Mouse (Mus musculus): ENCODE results near the gene Rnf17. TPM values are rescaled to one million over a fixed set of nuclear protein-coding genes. Genes with fewer than 3 reads are reported as not detected.

The Rnf17 gene
- 0.46 and 0.59 TPM in 2 replicates for polyA plus RNA-seq (2015; fragmentation: Nextera tagmentation; extraction: Ambion mirVana)

- Histone ChIP-seq H3K4me3 (ENCODE audit: low read depth, low read length) (no peak within 1 kb of the TSS), H3K36me3 (ENCODE audit: control insufficient read depth, insufficient read depth) (no peaks in the 10 kb centered on the region), H3K9me3 (ENCODE audit: control insufficient read depth) (no peaks in the 10 kb centered on the region), H3K27me3 (replicated peaks; ENCODE audit: control insufficient read depth, insufficient read depth, low read length) (no peaks in the 10 kb centered on the region), H3K27ac (ENCODE audit: low read depth, low read length) (no peak within 1 kb of the TSS), H3K4me2 (replicated peaks; ENCODE audit: low read depth) (no peak within 1 kb of the TSS), H3K9ac (ENCODE audit: low read depth, low read length) (no peak within 1 kb of the TSS), H3K4me1 (replicated peaks; ENCODE audit: control insufficient read depth, insufficient read depth, low read length) (no peaks in the 10 kb centered on the region)
- 66% methylated on average over 34 of the region's 34 CpGs for WGBS
- no peak for ATAC-seq
- TF ChIP-seq CTCF (IDR thresholded peaks at IDR 0.05; ENCODE audit: low read depth): no peak
These were observed at the start of gene Rnf17 for GRCm38 (mm10) chr14:56402311-56403071. Gene Rnf17, plus strand, starts transcription at chr14:56402581.

GRCm38 (mm10) chr14:56354803-56355202 lies 47.6 kb upstream of the Rnf17 start:
- 74% methylated on average over 3 of the region's 3 CpGs for WGBS
- no peak for TF ChIP-seq CTCF (IDR thresholded peaks at IDR 0.05; ENCODE audit: low read depth)
- Histone ChIP-seq H3K9ac (ENCODE audit: low read depth, low read length) (no peak overlapping the region; the same call in 1 of the 2 replicates), H3K36me3 (ENCODE audit: control insufficient read depth, insufficient read depth) (no peaks in the 10 kb centered on the region), H3K27me3 (replicated peaks; ENCODE audit: control insufficient read depth, insufficient read depth, low read length) (no peaks in the 10 kb centered on the region), H3K27ac (ENCODE audit: low read depth, low read length) (no peak overlapping the region), H3K4me1 (replicated peaks; ENCODE audit: control insufficient read depth, insufficient read depth, low read length) (no peaks in the 10 kb centered on the region), H3K9me3 (ENCODE audit: control insufficient read depth) (no peaks in the 10 kb centered on the region), H3K4me3 (ENCODE audit: low read depth, low read length) (no peak overlapping the region), H3K4me2 (replicated peaks; ENCODE audit: low read depth) (no peak overlapping the region)
- no peak for ATAC-seq

- Histone ChIP-seq H3K4me3 (ENCODE audit: low read depth, low read length) (no peak overlapping the region), H3K27ac (ENCODE audit: low read depth, low read length) (no peak overlapping the region), H3K36me3 (ENCODE audit: control insufficient read depth, insufficient read depth) (no peaks in the 10 kb centered on the region), H3K4me1 (replicated peaks; ENCODE audit: control insufficient read depth, insufficient read depth, low read length) (no peaks in the 10 kb centered on the region), H3K9me3 (ENCODE audit: control insufficient read depth) (no peaks in the 10 kb centered on the region), H3K4me2 (replicated peaks; ENCODE audit: low read depth) (no peak overlapping the region), H3K27me3 (replicated peaks; ENCODE audit: control insufficient read depth, insufficient read depth, low read length) (no peaks in the 10 kb centered on the region), H3K9ac (ENCODE audit: low read depth, low read length) (no peak overlapping the region; the same call in 1 of the 2 replicates)
- TF ChIP-seq CTCF (IDR thresholded peaks at IDR 0.05; ENCODE audit: low read depth): no peak
- ATAC-seq: no peak
- WGBS: 57% methylated on average over 8 of the region's 8 CpGs
These were observed 47.0 kb upstream of the Rnf17 start for GRCm38 (mm10) chr14:56355396-56355795.

- no peak for ATAC-seq
- H3K27ac ChIP-seq (ENCODE audit: low read depth, low read length): no peak overlapping the region
These were observed 46.2 kb upstream of the Rnf17 start for GRCm38 (mm10) chr14:56356196-56356595.

GRCm38 (mm10) chr14:56358422-56358821 lies 44.0 kb upstream of the Rnf17 start:
- WGBS: 77% methylated on average over 7 of the region's 7 CpGs
- TF ChIP-seq CTCF (IDR thresholded peaks at IDR 0.05; ENCODE audit: low read depth): no peak
- no peak for ATAC-seq

More at GRCm38 (mm10) chr14:56356196-56356595, 46.2 kb upstream of the Rnf17 start:
- no peaks in the 10 kb centered on the region for H3K9me3 ChIP-seq (ENCODE audit: control insufficient read depth)
- H3K4me3 ChIP-seq (ENCODE audit: low read depth, low read length): no peak overlapping the region
- H3K4me2 ChIP-seq (replicated peaks; ENCODE audit: low read depth): no peak overlapping the region
- no peak for TF ChIP-seq CTCF (IDR thresholded peaks at IDR 0.05; ENCODE audit: low read depth)
- H3K4me1 ChIP-seq (replicated peaks; ENCODE audit: control insufficient read depth, insufficient read depth, low read length): no peaks in the 10 kb centered on the region
- H3K9ac ChIP-seq (ENCODE audit: low read depth, low read length): no peak overlapping the region
- H3K27me3 ChIP-seq (replicated peaks; ENCODE audit: control insufficient read depth, insufficient read depth, low read length): no peaks in the 10 kb centered on the region
- no peaks in the 10 kb centered on the region for H3K36me3 ChIP-seq (ENCODE audit: control insufficient read depth, insufficient read depth)
- 76% methylated on average over 6 of the region's 6 CpGs for WGBS

GRCm38 (mm10) chr14:56359131-56359530 lies 43.2 kb upstream of the Rnf17 start:
- Histone ChIP-seq H3K9ac (ENCODE audit: low read depth, low read length) (no peak overlapping the region), H3K4me3 (ENCODE audit: low read depth, low read length) (no peak overlapping the region), H3K27ac (ENCODE audit: low read depth, low read length) (no peak overlapping the region), H3K9me3 (ENCODE audit: control insufficient read depth) (no peaks in the 10 kb centered on the region), H3K4me2 (replicated peaks; ENCODE audit: low read depth) (no peak overlapping the region), H3K4me1 (replicated peaks; ENCODE audit: control insufficient read depth, insufficient read depth, low read length) (no peaks in the 10 kb centered on the region), H3K36me3 (ENCODE audit: control insufficient read depth, insufficient read depth) (no peaks in the 10 kb centered on the region), H3K27me3 (replicated peaks; ENCODE audit: control insufficient read depth, insufficient read depth, low read length) (peaks cover 8% of the 10 kb centered on the region)
- no peak for ATAC-seq
- TF ChIP-seq CTCF (IDR thresholded peaks at IDR 0.05; ENCODE audit: low read depth): no peak
- 63% methylated on average over 6 of the region's 6 CpGs for WGBS

More at GRCm38 (mm10) chr14:56358422-56358821, 44.0 kb upstream of the Rnf17 start:
- H3K27me3 ChIP-seq (replicated peaks; ENCODE audit: control insufficient read depth, insufficient read depth, low read length): 0 out of 2 replicates have a peak, but pooled peaks cover 2% of the 10 kb centered on the region
- H3K27ac ChIP-seq (ENCODE audit: low read depth, low read length): no peak overlapping the region
- H3K9ac ChIP-seq (ENCODE audit: low read depth, low read length): no peak overlapping the region
- H3K9me3 ChIP-seq (ENCODE audit: control insufficient read depth): no peaks in the 10 kb centered on the region
- H3K4me1 ChIP-seq (replicated peaks; ENCODE audit: control insufficient read depth, insufficient read depth, low read length): no peaks in the 10 kb centered on the region
- H3K4me2 ChIP-seq (replicated peaks; ENCODE audit: low read depth): no peak overlapping the region
- no peaks in the 10 kb centered on the region for H3K36me3 ChIP-seq (ENCODE audit: control insufficient read depth, insufficient read depth)
- no peak overlapping the region for H3K4me3 ChIP-seq (ENCODE audit: low read depth, low read length)

Measured in intestine, postnatal 0 days (tissue).